Mouse (Mus musculus) urinary bladder, postnatal 36 days (tissue): ENCODE results near the gene Pnma5.
"Not testable (repeated sequence)": the region's sequence is repeated elsewhere in the genome, so short reads cannot be mapped to it uniquely, and the experiment has no call there.

Experiments used
- DNase-seq, 2 experiments: peaks; one replicate each; pipeline ENCODE4 v3.0.0; 2022; ENCODE audit warnings: low spot score in 2 of 2, mixed read lengths in 1 of 2

Pnma5 gene

GRCm38 (mm10) chrX:73037003-73037402 lies at the start of gene Pnma5:
TSS of gene Pnma5 (minus strand) at chrX:73037103.
- DNase-seq: no peak

GRCm38 (mm10) chrX:73082267-73083055 lies 45.6 kb upstream of the Pnma5 start, which contains the start of gene Xlr4a:
TSS of gene Xlr4a (minus strand) at chrX:73082478.
- not testable (repeated sequence) for DNase-seq

GRCm38 (mm10) chrX:73066765-73067312 lies 29.9 kb upstream of the Pnma5 start:
- not testable (repeated sequence) for DNase-seq

- no peak for DNase-seq
Observed at GRCm38 (mm10) chrX:73064415-73064793, 27.5 kb upstream of the Pnma5 start, which contains the start of gene Pnma3. TSS of gene Pnma3 (plus strand) at chrX:73064787.

- no peak for DNase-seq
Observed at GRCm38 (mm10) chrX:73063512-73064414, 26.9 kb upstream of the Pnma5 start.

- DNase-seq: no peak
Observed at GRCm38 (mm10) chrX:73062323-73062722, 25.4 kb upstream of the Pnma5 start.

- DNase-seq: no peak
Observed at GRCm38 (mm10) chrX:73061528-73061927, 24.6 kb upstream of the Pnma5 start.

- peak; percentile 82 to 90 for DNase-seq
Observed at GRCm38 (mm10) chrX:73053860-73054563, 17.1 kb upstream of the Pnma5 start.

GRCm38 (mm10) chrX:73039666-73040065 lies 2.8 kb upstream of the Pnma5 start:
- no peak for DNase-seq

- DNase-seq: no peak
Observed at GRCm38 (mm10) chrX:73038831-73039230, 1.9 kb upstream of the Pnma5 start.

- no peak for DNase-seq
Observed at GRCm38 (mm10) chrX:73012846-73013245, 24.1 kb downstream of the Pnma5 start.

- peak; percentile 84 to 91 for DNase-seq
Observed at GRCm38 (mm10) chrX:73007597-73008479, 29.1 kb downstream of the Pnma5 start.

GRCm38 (mm10) chrX:73005678-73006077 lies 31.2 kb downstream of the Pnma5 start:
- DNase-seq: no peak

GRCm38 (mm10) chrX:73003110-73003509 lies 33.8 kb downstream of the Pnma5 start:
- no peak for DNase-seq

GRCm38 (mm10) chrX:72995542-72995941 lies 41.4 kb downstream of the Pnma5 start:
- DNase-seq: no peak

GRCm38 (mm10) chrX:72992291-72992919 lies 44.5 kb downstream of the Pnma5 start:
- DNase-seq: peak in 1 of 2 experiments; percentile 13

GRCm38 (mm10) chrX:72990581-72990980 lies 46.3 kb downstream of the Pnma5 start:
- no peak for DNase-seq

GRCm38 (mm10) chrX:72988431-72988830 lies 48.5 kb downstream of the Pnma5 start:
- DNase-seq: no peak

- DNase-seq: no peak
Observed at GRCm38 (mm10) chrX:72987520-72987905, 49.4 kb downstream of the Pnma5 start.
